Mouse (Mus musculus) forebrain, postnatal 0 days (tissue): ENCODE results near the gene Chrm2. TPM values are rescaled to one million over a fixed set of nuclear protein-coding genes. Genes with fewer than 3 reads are reported as not detected.

Experiments
- ATAC-seq: fragments of 200-750 bp; cut with Nextera tagmentation; 2 replicates; pipeline ENCODE4 v1.8.0; 2017; ENCODE audit warnings: mild to moderate bottlenecking, moderate library complexity
- DNase-seq: peaks from one replicate; pipeline ENCODE4 v3.0.0-alpha.2; 2015
- H3K27ac ChIP-seq: fragments of 300-500 bp; sonication (generic); 2 replicates; pipeline ENCODE4 v1.5.1; 2014; ENCODE audit warnings: low read depth, mild to moderate bottlenecking, antibody characterized with exemption, low read length, moderate library complexity, mixed read lengths
- H3K27me3 ChIP-seq: fragments of 300-500 bp; sonication (generic); 2 replicates; pipeline ENCODE4 v1.6.1; 2014; ENCODE audit warnings: mild to moderate bottlenecking, low read length, mixed read lengths; ENCODE audit not compliant: insufficient read depth
- H3K36me3 ChIP-seq: fragments of 300-500 bp; sonication (generic); 2 replicates; pipeline ENCODE4 v1.6.1; 2014; ENCODE audit warnings: mild to moderate bottlenecking, moderate library complexity; ENCODE audit not compliant: insufficient read depth
- H3K4me1 ChIP-seq: fragments of 300-500 bp; sonication (generic); 2 replicates; pipeline ENCODE4 v1.6.1; 2014; ENCODE audit warnings: antibody characterized with exemption; ENCODE audit not compliant: insufficient read depth
- H3K4me2 ChIP-seq: fragments of 300-500 bp; sonication (generic); 2 replicates; pipeline ENCODE4 v1.6.1; 2014; ENCODE audit warnings: low read depth, mild to moderate bottlenecking, moderate library complexity
- H3K4me3 ChIP-seq: fragments of 300-500 bp; sonication (generic); 2 replicates; pipeline ENCODE4 v1.5.1; 2014; ENCODE audit warnings: low read depth, low read length, mixed read lengths
- H3K9ac ChIP-seq: fragments of 300-500 bp; sonication (generic); 2 replicates; pipeline ENCODE4 v1.6.1; 2014; ENCODE audit warnings: mild to moderate bottlenecking
- H3K9me3 ChIP-seq: fragments of 300-500 bp; sonication (generic); 2 replicates; pipeline ENCODE4 v1.6.1; 2016; ENCODE audit warnings: low read length
- CTCF ChIP-seq: sonication (generic); IDR thresholded peaks from 2 replicates; pipeline ENCODE4 v1.5.1; 2016; ENCODE audit warnings: antibody characterized with exemption, control low read depth, low read depth
- WGBS: fragments of 180-500 bp; shearing (Covaris S2); extraction: QIAGEN DNeasy Blood & Tissue Kit; methylation state at CpG from one replicate; pipeline ENCODE4 v1.1.7; 2014; 5-methylcytosine and 5-hydroxymethylcytosine counted together
- microRNA counts: library from miRNA; unstranded; fragments of <30 nt; microRNA quantifications from one replicate; lab custom pipeline; 2015
- microRNA-seq, 2 experiments: library from miRNA; unstranded; fragments of <30 nt; microRNA quantifications; one replicate each; pipeline ENCODE4; 2016
- polyA plus RNA-seq: library from polyadenylated mRNA; unstranded; fragments of >200 nt; fragmentation: Nextera tagmentation; extraction: Ambion mirVana; gene quantifications from 2 replicates; pipeline ENCODE4 v1.2.1, GENCODE M21; 2015
- total RNA-seq: library from RNA; depleted of rRNA; stranded (reverse); fragments of >200 nt; gene quantifications from 2 replicates; pipeline ENCODE4 v1.2.3, GENCODE M21; 2014

The Chrm2 gene
- total and polyA plus RNA-seq, 2 experiments from 2014 or later: 2.7 to 9.7 TPM

DNA sequence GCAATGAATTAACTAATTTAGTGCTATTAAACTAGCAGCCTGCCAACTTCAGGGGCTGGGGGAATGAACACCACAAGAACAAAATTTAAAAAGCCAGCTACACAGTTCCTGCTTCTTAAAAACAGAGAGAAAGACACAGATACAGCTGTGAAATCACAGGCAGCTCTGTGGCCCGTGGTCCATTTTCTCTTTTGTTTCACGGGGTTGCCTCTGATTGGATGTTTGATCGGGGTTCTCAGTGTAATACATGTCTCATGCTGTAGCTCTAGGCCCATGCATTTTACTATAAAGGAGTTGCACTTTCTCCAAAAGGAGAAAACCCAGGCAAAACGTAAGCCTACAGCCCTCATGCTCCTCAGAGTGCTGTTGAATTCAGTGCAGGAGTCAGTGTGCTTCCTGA lies 128.6 kb downstream of the Chrm2 start:
- H3K4me1 ChIP-seq: no peaks in the 10 kb centered on the region
- H3K27me3 ChIP-seq: no peaks in the 10 kb centered on the region
- no peaks in the 10 kb centered on the region for H3K36me3 ChIP-seq
- no peak overlapping the region for H3K4me3 ChIP-seq
- H3K9ac ChIP-seq: no peak overlapping the region
- H3K27ac ChIP-seq: peak overlapping the region; percentile 50; the same call in 1 of the 2 replicates
- ATAC-seq: peak; percentile 29; the same call in 1 of the 2 replicates
- no peak overlapping the region for H3K4me2 ChIP-seq
- no peak for DNase-seq
- H3K9me3 ChIP-seq: no peaks in the 10 kb centered on the region
- WGBS: 42% methylated on average over 4 of the region's 4 CpGs
- no peak for TF ChIP-seq CTCF

DNA sequence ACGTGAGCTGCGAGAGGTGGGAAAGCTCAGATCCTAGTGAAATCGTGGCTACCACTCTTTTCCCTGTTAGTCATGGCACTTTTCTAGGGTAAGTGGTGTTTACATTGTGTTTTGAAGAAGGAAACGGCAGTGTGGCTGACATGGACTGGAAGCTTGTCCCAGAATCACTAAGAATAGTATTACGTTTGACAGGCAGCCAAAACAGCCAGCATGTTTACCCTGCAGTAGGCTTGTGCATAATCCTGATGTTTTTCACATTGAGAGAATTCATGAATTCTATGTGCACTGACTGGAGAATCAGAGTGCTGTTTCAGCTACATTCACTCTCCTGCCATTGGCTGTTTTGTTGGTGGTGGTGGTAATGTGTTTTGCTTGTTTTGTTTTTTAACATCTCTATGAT lies 129.4 kb downstream of the Chrm2 start:
- H3K4me1 ChIP-seq: no peaks in the 10 kb centered on the region
- no peak for TF ChIP-seq CTCF
- DNase-seq (peak; percentile 41), ATAC-seq (peak; percentile 74)
- no peak overlapping the region for H3K4me2 ChIP-seq
- no peaks in the 10 kb centered on the region for H3K9me3 ChIP-seq
- H3K36me3 ChIP-seq: no peaks in the 10 kb centered on the region
- no peaks in the 10 kb centered on the region for H3K27me3 ChIP-seq
- no peak overlapping the region for H3K4me3 ChIP-seq
- H3K27ac ChIP-seq: no peak overlapping the region
- WGBS: 30% methylated on average over 5 of the region's 5 CpGs
- no peak overlapping the region for H3K9ac ChIP-seq

GRCm38 (mm10) chr6:36523599-36523998 lies 135.7 kb downstream of the Chrm2 start:
- H3K9ac ChIP-seq: no peak overlapping the region
- ATAC-seq (no peak), DNase-seq (no peak)
- no peak for TF ChIP-seq CTCF
- H3K4me1 ChIP-seq: no peaks in the 10 kb centered on the region
- 88% methylated on average over 11 of the region's 11 CpGs for WGBS
- no peaks in the 10 kb centered on the region for H3K36me3 ChIP-seq
- no peaks in the 10 kb centered on the region for H3K9me3 ChIP-seq
- H3K27me3 ChIP-seq: no peaks in the 10 kb centered on the region
- no peak overlapping the region for H3K4me3 ChIP-seq
- no peak overlapping the region for H3K27ac ChIP-seq
- H3K4me2 ChIP-seq: no peak overlapping the region

DNA sequence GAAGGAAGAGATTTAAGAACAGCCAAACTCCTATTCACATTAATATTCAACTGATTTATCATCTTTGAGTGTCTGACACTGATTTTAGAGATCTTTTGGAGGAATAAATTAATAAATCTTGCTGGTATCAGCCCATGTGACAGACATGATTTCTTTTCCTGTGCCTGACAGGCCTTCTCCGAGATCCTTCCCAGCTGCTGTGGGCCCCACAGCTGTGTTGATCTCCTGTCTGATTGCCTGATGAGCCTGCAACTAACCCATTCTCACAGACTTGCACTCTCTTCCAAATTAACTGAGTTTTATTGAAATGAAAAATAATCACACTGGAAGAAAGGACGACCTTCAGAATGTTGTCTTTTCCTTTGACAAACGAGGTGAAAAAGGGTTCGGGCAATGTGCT lies 140.6 kb downstream of the Chrm2 start:
- no peak overlapping the region for H3K27ac ChIP-seq
- no peak for TF ChIP-seq CTCF
- no peak overlapping the region for H3K9ac ChIP-seq
- H3K36me3 ChIP-seq: no peaks in the 10 kb centered on the region
- peak; percentile 26 for DNase-seq
- H3K4me2 ChIP-seq: no peak overlapping the region
- no peaks in the 10 kb centered on the region for H3K27me3 ChIP-seq
- no peaks in the 10 kb centered on the region for H3K9me3 ChIP-seq
- no peaks in the 10 kb centered on the region for H3K4me1 ChIP-seq
- H3K4me3 ChIP-seq: no peak overlapping the region
- 60% methylated on average over 4 of the region's 4 CpGs for WGBS
- peak; percentile 68; the same call in 1 of the 2 replicates for ATAC-seq

GRCm38 (mm10) chr6:36541247-36541646 lies 153.4 kb downstream of the Chrm2 start:
- 57% methylated on average over 6 of the region's 6 CpGs for WGBS

DNA sequence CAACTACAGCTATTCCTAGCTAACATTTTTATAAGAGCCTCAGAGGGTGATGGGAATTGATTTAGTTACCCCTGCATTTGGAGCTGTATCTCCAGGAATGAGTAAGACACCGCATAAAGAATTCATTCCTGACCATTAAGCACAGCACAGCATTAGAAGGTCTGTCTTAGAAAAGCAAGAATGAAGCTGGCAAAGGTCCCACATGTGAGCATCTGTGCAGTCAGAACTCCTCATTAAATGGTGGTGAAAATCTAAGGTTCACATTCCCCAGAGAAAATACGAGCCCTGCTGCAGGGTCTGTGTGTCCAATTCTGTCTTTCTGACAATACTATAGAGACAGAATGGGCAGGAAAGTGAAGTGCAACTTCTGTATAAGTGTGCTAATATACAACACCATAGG lies 179.0 kb downstream of the Chrm2 start:
- no peak overlapping the region for H3K9ac ChIP-seq
- DNase-seq (no peak), ATAC-seq (no peak)
- TF ChIP-seq CTCF: no peak
- H3K9me3 ChIP-seq: no peaks in the 10 kb centered on the region
- no peaks in the 10 kb centered on the region for H3K4me1 ChIP-seq
- no peaks in the 10 kb centered on the region for H3K36me3 ChIP-seq
- no peaks in the 10 kb centered on the region for H3K27me3 ChIP-seq
- no peak overlapping the region for H3K4me2 ChIP-seq
- no peak overlapping the region for H3K27ac ChIP-seq
- no peak overlapping the region for H3K4me3 ChIP-seq
- WGBS: 43% methylated on average over 2 of the region's 2 CpGs

More at GRCm38 (mm10) chr6:36541247-36541646, 153.4 kb downstream of the Chrm2 start:
- no peak overlapping the region for H3K4me3 ChIP-seq
- no peak overlapping the region for H3K4me2 ChIP-seq
- no peaks in the 10 kb centered on the region for H3K9me3 ChIP-seq
- no peak for TF ChIP-seq CTCF
- ATAC-seq: no peak
- H3K27ac ChIP-seq: no peak overlapping the region
- H3K9ac ChIP-seq: no peak overlapping the region
- H3K36me3 ChIP-seq: no peaks in the 10 kb centered on the region
- no peaks in the 10 kb centered on the region for H3K4me1 ChIP-seq
- DNase-seq: no peak
- H3K27me3 ChIP-seq: no peaks in the 10 kb centered on the region

MicroRNAs within 50 kb of the gene (microRNA counts, 519-probe panel; counts per million panel counts)
- not detected for microRNA mmu-miR-490 (lab: Ali Mortazavi, UCI)

Small RNA genes within 50 kb of the gene (microRNA-seq; reads per million reads assigned to microRNA genes)
- 32.7 to 36.7 reads per million in 2 experiments for gene Mir490
